ENCODE assay signal across 8 mouse cellular contexts in genomic region chr3:149052295-149052902, GRCm38 (mm10).
DNase-seq lines count a peak whose midpoint lies in the region; ATAC-seq lines count a peak whose summit lies in the region.
"Not testable (repeated sequence)": the region's sequence is repeated elsewhere in the genome, so short reads cannot be mapped to it uniquely, and the experiment has no call there.

No protein-coding gene starts in this region.

- not testable (repeated sequence) for H3K27me3 ChIP-seq in limb, embryonic 11.5 days (ENCODE audit: control insufficient read depth, insufficient read depth, low read length); lung, embryonic 15.5 days; midbrain, embryonic 14.5 days (ENCODE audit: control insufficient read depth, insufficient read depth, low read length)

- not testable (repeated sequence) for H3K27ac ChIP-seq in limb, embryonic 11.5 days (replicated peaks; ENCODE audit: low read depth, low read length); lung, embryonic 15.5 days; midbrain, embryonic 14.5 days (replicated peaks; ENCODE audit: low read depth, low read length)

- 98% methylated on average over 1 of the region's 1 CpGs for WGBS in limb, embryonic 11.5 days
- WGBS in lung, embryonic 15.5 days: 98% methylated on average over 1 of the region's 1 CpGs
- 98% methylated on average over 1 of the region's 1 CpGs for WGBS in midbrain, embryonic 14.5 days

- not testable (repeated sequence) for H3K4me3 ChIP-seq in limb, embryonic 11.5 days (ENCODE audit: low read depth, low read length); lung, embryonic 15.5 days; midbrain, embryonic 14.5 days (replicated peaks; ENCODE audit: low read depth, low read length)

- H3K4me1 ChIP-seq in limb, embryonic 11.5 days (ENCODE audit: control insufficient read depth, insufficient read depth, low read length); lung, embryonic 15.5 days; midbrain, embryonic 14.5 days (ENCODE audit: control insufficient read depth, insufficient read depth, low read length): not testable (repeated sequence)

- not testable (repeated sequence) for H3K4me2 ChIP-seq in limb, embryonic 11.5 days (ENCODE audit: low read depth, severe bottlenecking); lung, embryonic 15.5 days; midbrain, embryonic 14.5 days (ENCODE audit: low read length)

- H3K36me3 ChIP-seq in limb, embryonic 11.5 days (ENCODE audit: control insufficient read depth, insufficient read depth, low read length); lung, embryonic 15.5 days; midbrain, embryonic 14.5 days (ENCODE audit: control insufficient read depth, insufficient read depth, low read length): not testable (repeated sequence)

- H3K9ac ChIP-seq in limb, embryonic 11.5 days (ENCODE audit: low read length); lung, embryonic 15.5 days; midbrain, embryonic 14.5 days (replicated peaks; ENCODE audit: low read length): not testable (repeated sequence)

- H3K9me3 ChIP-seq in limb, embryonic 11.5 days (ENCODE audit: control insufficient read depth, low read length); lung, embryonic 15.5 days; midbrain, embryonic 14.5 days (ENCODE audit: control insufficient read depth, low read length): not testable (repeated sequence)

- ATAC-seq in common myeloid progenitor, adult 5-6 weeks (replicated peaks; ENCODE audit: low read depth, poor library complexity, severe bottlenecking): peak; percentile 52; the same call in 1 of the 2 replicates
- peak; percentile 60; the same call in 1 of the 2 replicates for ATAC-seq in limb, embryonic 11.5 days (ENCODE audit: insufficient number of reproducible peaks, low FRiP score, low TSS enrichment, low read depth)
- ATAC-seq in lung, embryonic 15.5 days (ENCODE audit: borderline replicate concordance, extremely low read depth, low FRiP score, low TSS enrichment): peak; percentile 35
- peak; percentile 80 for ATAC-seq in midbrain, embryonic 14.5 days (ENCODE audit: low FRiP score, low TSS enrichment)

- peak; percentile 13 for DNase-seq in CD4-positive, CD25-positive, alpha-beta regulatory T cell, adult 2 months (ENCODE audit: low read depth, low spot score)
- peak; percentile 65 for DNase-seq in R1 (ENCODE audit: low read depth, low spot score)
- peak; percentile 85 for DNase-seq in forelimb bud, embryonic 11.5 days (ENCODE audit: low read depth, low spot score)
- not testable (repeated sequence) for DNase-seq in limb, embryonic 11.5 days (ENCODE audit: low spot score)
- DNase-seq in midbrain, embryonic 14.5 days: peak; percentile 35
- peak; percentile 9 for DNase-seq in skeletal muscle tissue, adult 2 months (ENCODE audit: low read depth, low spot score)
